Mouse (Mus musculus) right cerebral cortex, postnatal 10 days (tissue): ENCODE data around the gene Dnajc15.
A peak's percentile ranks its signal among the peaks of the same experiment; 100 is the strongest.

Source experiments
- DNase-seq, 2 experiments: peaks; one replicate each; pipeline ENCODE4 v3.0.0; 2021; ENCODE audit warnings: low spot score in 2 of 2

Dnajc15 gene

DNA sequence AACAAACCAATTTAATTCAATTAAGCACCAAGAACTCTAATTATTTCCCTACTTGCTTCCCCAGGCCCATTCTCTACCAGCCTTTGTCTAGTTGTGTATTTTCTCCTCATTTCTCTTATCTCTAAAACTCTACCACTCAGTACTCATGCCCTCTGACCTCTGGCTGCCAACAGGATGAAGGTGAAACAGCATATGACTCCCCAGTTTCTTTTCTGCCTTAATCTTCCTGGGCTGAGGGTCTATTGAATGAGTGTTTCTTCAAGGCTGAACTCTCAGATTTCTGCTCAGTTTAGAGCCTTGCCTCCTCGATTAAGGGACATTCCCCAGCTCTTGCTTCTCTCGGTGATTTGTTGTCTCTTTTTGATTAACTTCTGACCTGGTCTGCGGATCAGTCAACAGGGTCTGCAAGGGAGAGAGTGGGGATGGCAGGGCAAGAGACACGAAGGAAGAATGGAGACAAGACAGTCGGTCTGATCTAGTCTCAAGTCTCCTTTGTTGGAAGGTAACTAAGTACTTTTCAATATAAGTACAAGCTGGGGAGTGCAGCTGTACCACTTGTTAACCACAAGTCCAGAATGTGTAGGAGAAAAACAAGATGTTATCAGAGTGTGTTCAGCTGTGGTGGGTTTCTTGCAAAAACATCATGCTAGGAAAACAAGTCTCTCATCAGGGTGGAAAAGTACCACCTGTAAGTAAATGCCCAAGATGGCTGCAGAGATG is 13.9 kb downstream of the Dnajc15 start:
- DNase-seq = no peak

DNA sequence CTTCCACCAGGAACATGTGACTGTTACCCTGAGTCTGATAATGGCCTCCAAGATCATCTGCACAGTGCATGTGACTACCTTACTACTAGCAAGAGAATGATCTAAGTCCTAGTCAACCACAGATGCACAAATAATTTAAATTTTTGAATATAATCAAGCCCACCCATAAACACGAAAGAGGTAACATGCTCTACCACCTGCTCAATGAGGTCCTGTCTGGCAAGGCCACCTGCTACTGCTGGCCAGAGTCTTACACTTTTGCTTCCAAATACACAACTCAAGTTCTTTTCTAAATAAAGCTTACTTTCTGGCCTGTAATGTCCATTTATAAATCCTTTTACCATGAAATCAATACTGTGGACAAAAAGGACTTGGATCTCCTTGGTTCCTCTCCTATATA is 15.0 kb downstream of the Dnajc15 start:
- no peak for DNase-seq

DNA sequence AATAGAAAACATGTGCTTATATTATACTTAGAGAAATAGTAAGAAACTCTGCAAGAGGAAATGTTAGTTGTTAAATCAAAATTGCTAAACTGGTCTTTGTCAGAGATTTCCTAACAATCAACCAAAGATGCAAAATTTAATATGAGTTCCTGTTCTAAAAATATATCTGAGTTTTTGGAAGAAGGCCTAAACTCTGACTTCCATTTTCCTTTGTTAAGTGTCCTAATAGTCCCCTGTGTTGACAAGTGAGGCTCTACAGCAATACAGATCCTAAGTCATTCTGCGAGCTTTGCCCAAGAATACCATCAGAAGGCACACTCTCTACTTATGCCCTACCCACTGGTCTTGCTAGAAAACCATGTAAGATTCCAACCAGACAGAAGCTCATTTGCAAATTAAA is 21.0 kb downstream of the Dnajc15 start:
- no peak for DNase-seq

DNA sequence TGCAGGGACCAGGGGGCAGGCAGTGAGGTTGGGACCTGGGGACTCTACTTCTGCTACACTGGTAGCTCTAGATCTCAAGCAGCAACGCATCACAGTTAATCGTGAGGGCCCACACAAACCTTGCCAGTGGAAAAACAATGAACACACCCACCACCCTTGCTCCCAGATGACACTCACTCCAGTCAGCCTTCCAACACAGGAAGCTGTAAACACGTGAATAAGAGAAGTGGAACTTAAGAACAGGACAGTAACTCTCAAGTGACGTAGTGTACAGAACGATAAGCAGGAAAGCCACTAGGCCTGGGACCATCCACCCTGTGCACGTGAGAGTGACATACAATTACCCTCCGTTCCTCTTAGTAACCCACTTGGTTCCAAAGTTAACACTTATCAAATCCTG is 25.1 kb downstream of the Dnajc15 start:
- no peak for DNase-seq

DNA sequence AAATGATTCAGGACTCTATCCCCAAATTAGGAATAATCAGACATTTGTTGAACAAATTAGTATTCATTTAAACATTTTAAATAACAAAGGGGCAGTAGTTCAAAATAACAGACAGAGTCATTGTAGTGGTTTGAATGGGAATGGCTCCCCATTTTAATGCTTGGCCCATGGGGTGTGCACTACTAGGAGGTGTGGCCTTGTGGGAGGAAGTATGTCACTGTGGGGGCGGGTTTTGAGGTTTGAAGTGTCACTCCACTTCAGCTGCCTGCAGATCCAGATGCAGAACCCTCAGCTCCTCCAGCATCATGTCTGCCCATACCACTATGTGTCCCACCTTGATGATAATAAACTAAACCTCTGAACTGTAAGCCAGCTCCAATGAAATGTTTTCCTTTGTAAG is 26.6 kb downstream of the Dnajc15 start:
- no peak for DNase-seq

DNA sequence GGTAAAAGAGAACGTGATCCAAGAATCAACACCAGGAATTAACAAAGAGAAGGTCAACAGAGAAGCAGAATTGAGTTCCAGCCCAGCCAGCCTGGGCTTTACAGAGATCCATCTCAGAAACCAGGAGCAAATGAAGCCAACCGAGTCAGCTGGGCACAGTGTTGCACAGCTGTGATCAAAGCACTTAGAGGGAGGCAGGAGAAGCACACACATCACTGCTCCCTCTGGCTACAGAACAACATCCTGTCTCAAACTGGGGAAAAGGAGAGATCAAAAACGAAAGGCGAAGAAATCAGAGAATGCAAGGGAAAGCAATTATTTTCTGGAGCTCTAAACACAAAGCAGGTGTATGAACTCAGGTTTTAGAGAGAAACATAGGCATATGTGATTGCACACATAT is 28.7 kb downstream of the Dnajc15 start:
- DNase-seq = no peak

DNA sequence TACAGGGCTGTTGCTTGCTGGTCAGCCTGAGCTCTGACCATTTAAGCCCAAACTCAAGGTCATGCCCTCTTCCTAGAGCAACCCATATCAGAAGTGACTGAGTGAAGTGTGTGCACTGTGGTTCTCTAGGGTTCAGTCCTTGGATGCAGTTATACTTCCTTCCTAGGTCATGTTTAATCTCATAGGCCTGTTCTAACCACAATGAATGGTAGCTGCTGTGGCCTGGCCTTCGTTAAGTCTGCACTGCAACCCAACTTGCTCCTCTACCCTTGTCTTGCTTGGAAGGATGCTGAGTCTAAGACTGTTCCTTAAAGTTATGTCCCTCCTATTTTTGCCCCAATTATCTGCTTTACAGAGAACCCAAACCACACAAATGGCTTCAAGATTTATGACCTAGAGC is 29.4 kb downstream of the Dnajc15 start:
- no peak for DNase-seq

DNA sequence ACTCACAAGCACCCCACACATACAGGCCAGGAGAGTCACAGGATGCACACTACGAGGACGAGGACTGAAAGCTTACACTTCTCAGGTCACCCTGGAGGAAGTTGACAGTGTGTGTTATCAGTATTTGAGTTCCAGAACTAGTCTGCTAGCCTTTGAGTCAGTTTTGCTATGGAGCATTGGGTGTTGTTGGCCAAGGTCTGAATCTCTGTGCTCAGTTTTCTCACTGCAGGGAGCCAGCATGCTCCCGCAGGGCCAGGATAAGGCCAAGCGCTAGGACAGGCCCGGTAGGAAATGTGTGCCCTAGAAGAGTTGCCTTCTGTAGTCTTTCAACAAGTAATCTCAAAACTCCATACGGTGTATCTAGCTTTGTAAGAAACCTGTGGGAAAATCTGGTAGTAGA is 34.4 kb downstream of the Dnajc15 start:
- DNase-seq = no peak

DNA sequence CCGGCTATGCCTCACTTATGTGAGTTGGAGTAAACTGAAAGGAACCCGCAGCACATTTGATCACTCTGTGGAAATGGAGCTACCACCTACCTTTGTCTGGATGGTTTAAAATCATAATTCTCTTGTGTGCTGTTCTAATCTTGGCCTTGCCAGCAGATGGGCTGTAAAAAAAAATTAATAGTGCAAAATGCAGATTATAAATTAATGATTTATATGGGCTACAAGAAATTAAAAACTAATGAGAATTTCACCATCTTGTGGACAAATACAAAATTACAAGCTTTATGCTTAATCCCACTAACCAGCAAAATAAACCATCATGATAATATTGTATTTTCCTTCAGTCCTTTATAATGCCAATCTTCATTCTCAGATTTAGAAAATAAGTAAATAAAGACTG is 34.8 kb downstream of the Dnajc15 start:
- DNase-seq = no peak

DNA sequence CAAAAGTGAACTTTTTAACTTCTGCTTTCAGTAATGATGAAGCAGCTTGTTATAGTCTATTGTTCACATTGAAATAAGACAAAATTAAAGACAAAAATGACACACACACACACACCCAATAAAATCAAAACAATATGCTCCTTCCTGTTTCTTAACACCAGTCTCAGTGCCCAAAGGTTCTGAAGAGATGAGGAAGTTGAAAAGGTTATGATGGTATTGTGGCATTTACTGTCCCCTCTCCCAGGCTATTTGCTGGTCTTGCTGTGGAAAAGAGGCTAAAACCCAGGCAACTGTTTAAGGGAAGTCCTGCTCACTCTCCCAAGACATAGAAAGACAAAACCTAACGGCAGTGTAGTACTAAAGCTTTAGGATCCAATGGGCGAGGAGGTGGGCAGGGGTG is 38.1 kb downstream of the Dnajc15 start:
- no peak for DNase-seq

DNA sequence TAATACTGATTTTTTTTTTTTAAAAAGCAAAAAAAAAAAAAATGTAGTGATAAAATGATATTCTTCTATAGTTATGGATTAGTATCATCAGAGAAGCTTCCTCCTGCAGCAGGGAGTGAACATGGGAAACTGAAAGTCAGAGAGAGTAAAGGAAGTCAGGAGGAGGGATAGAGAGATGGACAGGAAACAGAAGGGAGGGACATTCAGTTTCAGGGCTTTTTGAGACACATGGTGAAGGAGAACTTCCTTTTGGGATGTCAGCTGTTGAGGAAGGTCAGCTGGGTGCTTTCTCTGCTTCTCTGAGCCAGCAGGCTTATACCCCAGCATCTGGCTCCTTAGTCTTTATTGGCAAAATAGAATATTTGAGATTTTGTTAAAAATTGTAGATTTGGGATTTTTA is 42.6 kb downstream of the Dnajc15 start:
- no peak for DNase-seq

DNA sequence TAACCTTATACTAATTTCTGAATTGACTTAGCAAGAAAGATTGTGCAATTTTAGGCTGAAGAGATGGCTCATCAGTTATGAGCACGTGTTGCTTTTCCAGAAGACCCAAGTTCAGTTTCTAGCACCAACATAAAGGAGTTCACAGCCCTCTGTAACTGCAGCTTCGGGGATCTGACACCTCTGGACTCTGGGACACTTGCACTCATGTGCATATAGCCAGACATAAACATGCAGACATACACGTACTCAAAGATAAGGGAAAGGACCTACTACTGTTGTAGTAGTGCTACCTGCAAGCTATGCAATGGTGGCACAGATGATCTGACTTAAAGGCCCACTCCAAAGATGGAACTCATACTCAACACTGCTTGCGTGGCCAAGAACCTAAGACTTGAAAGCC is 43.0 kb downstream of the Dnajc15 start:
- no peak for DNase-seq

DNA sequence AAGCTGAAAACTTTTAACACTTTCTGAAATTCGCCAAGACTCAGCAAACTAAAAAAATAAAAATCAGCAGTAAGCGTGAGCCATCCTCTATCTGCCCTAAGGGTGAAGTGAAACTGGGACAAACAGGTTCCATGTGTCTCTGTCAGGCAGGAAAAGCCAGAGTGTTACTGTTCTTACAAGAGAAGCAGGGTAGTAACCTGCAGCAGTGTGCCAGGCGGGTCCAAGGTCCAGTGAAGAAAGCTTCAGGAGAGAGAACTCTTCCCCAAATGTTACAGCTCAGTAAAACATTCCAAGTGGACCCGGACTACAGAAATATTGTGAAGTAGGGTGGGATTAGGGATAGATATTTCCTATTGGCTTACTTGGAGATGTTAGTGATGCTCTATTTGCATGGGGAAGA is 45.3 kb downstream of the Dnajc15 start:
- DNase-seq = no peak

DNA sequence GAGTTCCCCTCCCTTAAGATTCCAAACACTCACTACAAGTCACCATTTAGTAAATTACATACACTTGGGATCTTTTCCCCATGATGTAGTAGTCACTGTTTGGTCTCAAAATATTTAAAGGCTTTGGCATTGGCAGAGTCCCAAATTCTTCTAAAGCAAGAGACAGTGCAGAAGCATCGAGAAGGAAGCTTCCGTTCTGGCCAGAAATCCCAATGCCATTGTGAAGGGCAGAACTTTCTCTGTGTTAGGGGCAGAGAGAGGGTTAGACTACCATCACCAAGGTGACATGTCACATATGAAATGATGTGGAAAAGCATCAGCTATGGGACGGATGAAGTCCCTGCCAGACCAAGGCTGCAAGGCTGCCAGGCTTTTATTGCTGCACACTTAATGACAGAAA is 49.0 kb downstream of the Dnajc15 start:
- no peak for DNase-seq

DNA sequence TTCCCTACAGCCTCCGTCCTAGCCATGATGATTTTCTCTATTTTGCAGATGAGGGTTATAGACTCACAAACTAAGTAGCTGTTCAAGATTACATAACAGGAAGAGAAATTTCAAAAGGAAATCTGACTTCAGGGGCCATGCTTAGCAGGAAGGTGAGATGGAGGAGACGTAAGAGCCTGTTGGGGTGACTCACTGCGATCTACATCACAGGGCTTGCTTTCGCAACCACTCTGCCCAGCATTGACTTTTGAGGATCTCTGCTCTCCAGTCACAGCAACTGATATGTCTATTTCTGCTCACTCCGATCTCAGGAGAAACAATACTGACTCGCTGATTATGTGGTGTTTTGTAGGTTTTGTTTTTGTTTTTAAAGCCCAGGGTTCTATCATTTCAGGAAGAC is 49.8 kb downstream of the Dnajc15 start:
- no peak for DNase-seq

DNA sequence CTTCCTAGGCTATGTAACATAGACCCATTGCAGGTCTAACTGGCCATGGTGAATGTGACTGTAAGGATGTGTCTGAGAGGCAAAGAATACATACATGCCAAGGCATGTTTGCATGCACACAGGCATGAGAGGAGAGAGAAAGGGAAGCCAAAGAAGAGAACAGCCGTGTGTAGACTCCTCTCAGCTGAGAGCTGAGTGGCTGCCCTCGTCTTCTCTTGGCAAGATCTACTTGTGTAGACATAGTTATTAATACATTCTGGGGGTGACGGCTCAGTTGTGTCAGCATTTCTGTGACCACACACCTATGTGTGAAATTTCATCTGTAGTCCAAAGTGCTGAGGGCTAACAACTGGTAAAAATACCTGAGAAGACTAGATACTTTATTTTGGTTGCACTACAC is 55.1 kb downstream of the Dnajc15 start:
- no peak for DNase-seq

DNA sequence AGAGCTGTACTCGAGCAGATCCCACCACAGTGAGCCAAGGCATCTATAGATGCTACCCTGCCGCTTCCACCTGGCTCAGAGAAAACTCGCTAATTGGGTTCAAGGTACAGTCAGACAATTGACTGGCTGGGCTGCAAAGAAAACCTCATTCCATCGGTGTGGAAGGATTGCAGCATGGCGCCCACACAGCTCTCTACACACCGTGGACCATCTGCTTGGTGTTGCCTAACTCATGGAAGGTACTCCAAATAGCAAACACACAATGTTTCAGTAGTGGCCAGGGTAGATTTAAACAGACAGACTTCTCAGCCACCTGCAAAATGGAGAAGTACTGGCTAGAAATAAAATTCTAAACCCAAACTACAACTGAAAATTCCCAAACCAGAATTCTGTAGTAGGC is 57.4 kb downstream of the Dnajc15 start:
- DNase-seq = no peak

DNA sequence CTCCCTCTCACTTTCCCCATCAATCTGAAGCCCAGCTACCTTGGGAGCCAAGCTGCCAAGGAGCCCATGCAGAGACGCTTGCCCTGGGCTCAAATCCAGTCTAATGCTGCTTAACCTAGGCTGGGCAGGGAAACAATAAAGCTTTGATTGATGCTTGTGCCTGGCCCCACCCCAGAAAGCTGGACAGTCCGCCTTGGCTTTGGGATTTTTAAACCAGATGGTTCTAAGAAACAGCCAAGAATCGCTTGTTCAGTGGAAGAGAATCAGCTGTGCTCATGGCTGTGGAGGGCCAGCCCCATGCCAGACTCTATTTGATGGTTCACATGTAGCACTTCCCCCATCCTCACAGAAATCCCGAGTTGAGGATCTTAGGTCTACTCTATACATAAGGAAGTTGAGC is 60.0 kb downstream of the Dnajc15 start:
- DNase-seq = peak in 1 of 2 experiments; percentile 33

DNA sequence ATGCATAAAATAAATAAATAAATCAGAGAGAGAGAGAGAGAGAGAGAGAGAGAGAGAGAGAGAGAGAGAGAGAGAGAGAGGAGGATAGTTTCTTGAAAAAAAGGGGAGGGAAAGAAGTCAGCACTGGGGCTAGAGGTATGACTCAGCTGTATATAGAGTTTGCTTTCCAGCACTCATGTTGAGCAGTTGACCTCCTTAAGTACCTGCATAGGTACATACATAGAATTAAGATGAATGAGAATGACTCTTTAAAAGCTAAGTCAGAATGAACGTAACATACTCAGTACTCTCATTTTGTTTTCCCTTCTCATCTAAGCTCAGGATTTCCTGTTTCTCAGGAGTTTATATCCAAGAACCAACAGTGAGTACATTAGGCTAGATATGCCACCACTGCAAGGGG is 62.0 kb downstream of the Dnajc15 start:
- no peak for DNase-seq

DNA sequence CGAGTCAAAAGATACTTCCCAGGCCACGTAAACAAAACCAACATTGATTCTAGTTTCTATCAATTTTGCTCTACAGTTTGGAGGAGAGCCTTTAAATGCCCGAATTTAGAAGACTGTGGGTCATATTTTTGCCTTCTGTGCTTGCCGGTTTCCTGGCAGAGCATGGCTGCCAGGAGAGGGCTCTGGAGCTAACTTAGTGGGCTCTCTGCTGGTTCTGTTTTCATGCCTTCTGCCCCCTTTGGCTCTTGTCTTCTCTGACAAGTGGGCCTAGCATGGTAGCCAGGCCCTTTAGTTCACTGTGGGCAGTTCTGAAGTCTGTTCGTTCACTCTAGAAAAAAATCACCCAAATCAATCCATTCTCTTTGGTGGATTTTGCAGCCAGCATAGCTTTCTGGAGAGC is 63.5 kb downstream of the Dnajc15 start:
- no peak for DNase-seq

DNA sequence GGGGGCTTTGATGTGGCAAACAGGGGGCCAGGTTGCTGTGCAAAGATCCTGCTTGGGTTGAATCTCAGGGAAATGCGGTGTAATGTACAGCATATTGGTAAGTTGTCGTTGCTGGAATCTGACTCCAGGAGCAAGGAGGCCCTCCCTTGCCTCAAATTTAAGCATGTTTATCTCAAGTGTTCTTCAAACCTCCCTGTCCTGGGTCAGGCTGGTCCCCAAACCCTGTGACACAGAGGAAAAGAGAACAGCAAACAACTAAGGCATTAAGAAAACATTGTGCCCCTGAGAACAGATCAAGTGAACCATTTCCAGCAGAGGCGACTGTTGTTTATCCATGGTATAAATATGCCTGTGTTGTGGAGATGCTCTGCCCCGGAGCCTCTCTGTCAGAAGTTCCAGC is 67.1 kb downstream of the Dnajc15 start:
- no peak for DNase-seq

DNA sequence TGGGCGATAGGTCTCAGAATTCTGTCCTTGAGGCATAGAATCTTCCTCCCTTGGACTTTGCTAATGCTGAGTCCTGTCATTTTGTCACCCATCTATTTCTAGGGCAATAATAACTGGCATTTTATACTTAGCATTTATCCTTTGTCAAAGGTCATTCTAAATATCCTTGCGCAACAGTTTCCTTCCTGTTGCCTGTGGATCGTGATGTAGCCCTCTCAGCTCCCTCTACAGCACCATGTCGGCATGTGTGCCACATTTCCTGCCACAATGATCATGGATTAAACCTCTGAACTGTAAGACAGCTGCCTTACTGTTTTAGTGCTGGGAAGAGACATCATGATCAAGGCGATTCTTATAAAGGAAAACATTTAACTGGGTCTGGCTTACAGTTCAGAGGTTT is 68.6 kb downstream of the Dnajc15 start:
- DNase-seq = no peak

DNA sequence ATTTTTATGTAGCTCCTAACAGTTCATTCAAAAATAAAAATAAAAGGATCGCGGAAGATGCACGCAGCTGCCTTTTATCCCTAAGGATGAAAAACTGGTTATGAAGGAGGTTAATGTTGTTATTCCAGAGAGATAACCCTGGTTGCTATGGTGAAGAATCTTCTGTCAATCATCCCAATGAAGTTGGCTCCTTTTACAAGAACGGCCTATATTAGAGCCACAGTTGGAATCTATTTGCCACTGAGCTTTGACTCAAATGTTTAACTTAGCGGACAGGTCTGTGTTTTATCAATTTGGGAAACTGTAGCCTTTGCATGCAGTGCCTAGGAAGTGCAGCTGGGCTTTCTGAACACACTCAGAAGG is 72.7 kb downstream of the Dnajc15 start:
- DNase-seq = no peak

DNA sequence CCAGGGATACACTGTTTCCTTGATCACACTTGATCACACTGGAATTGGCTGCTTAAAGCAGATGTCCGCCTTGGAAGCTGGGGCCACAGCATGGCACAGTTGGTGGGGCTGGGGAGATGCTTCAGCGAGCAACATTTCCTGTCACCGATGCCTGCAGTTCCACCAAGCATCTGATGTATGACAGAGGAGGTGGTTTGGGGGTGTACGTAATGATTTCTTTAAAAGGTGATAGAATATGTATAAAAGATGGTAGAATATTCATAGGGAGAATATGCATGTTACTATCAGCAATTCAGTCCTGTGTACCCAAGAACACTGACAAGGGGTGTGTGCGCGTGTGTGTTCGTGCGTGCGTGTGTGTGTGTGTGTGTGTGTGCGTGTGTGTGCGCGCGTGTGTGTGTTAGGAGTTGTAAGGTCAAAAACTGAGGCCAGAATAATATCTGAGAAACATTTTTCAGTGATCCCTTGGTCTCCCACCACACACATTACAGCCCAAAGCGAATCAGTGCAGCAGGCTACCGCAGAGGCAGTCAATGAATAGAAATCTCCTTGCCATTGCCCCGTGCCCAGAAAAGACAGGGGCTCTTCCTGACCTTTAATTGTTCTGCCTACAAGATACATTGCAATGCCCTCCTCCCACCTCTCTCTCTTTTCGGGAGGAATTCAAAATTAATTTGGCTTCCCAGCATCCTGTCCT is 73.2 kb downstream of the Dnajc15 start:
- DNase-seq = no peak
